Mouse (Mus musculus): Measurements from ENCODE around the gene Col4a3bp.

DNA sequence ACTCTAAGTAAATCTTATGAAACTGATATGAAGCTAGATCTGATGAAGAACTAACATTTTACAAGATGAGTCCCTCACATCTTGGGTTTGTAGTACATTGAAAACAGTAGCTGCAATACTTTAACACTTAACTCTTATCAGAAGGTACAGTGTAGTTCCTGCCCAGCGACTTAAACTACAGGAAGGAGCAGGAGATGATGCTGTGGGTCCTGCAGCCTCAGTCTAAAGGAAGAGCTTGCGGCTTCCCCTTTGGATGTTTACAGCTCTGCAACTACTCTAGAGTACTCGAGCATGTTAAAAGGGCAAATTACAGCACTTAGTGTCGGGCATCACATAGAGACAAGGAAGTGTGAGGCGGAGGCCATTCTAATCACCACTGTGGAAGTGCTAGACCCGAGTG is 36.1 kb upstream of the Col4a3bp start:
- no peak for TF ChIP-seq CTCF (conservative IDR thresholded peaks at IDR 0.05; ENCODE audit: insufficient read depth, insufficient read length, low read depth, low read length)
- TF ChIP-seq POLR2A (IDR thresholded peaks at IDR 0.05; ENCODE audit: low read depth, low read length): no peak
